Mouse (Mus musculus) brain, embryonic 14.5 days (tissue): ENCODE data around the gene Zg16.

Experiments used
- CTCF ChIP-seq: fragments of 200-500 bp; IDR thresholded peaks from 2 replicates; pipeline ENCODE4 v1.5.1; 2012; ENCODE audit warnings: inconsistent platforms, mild to moderate bottlenecking, moderate library complexity, borderline replicate concordance; ENCODE audit not compliant: insufficient read depth, insufficient read length; ENCODE audit errors: extremely low read depth
- POLR2A ChIP-seq: fragments of 200-500 bp; IDR thresholded peaks from 2 replicates; pipeline ENCODE4 v1.6.1; 2012; ENCODE audit warnings: mild to moderate bottlenecking, inconsistent platforms, borderline replicate concordance; ENCODE audit not compliant: poor library complexity, insufficient read depth, insufficient read length, severe bottlenecking; ENCODE audit errors: extremely low read depth

GRCm38 (mm10) chr7:127007313-127008024, 79.7 kb downstream of the Zg16 start:
- no peak for TF ChIP-seq CTCF
- no peak for TF ChIP-seq POLR2A
